Mouse (Mus musculus): Measurements from ENCODE around the gene Cylc2.

Cylc2 gene

DNA sequence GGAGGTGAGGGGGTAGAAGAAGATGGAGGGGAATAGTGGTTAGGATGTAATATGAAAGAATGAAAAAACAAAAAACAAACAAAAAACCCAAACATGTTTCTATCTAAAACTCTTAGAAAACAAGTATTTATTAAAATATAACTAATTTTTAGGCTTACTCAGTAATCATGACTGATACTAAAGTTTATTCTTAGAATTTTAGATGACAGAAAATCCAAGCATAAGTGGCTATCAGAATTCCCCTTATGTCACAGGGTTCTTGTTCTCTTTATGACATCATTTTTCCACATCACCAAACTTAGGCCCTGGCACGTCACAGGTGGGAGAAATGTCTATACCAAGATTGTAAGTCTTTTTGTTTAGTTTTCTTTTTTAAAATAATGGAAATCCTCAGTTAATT lies at the start of gene Cylc2:
Cylc2 (plus strand) TSS at position 301 of the 400 bp plus-strand sequence.
- DNase-seq (ENCODE audit: low spot score in 2 of 2): no peak
